Mouse (Mus musculus) heart, postnatal 14 days (tissue): ENCODE data around the gene Sorcs3. TPM values are rescaled to one million over a fixed set of nuclear protein-coding genes. Genes with fewer than 3 reads are reported as not detected.
A peak's percentile ranks its signal among the peaks of the same experiment; 100 is the strongest.

ENCODE experiments used
- DNase-seq, 2 experiments: peaks; one replicate each; pipeline ENCODE4 v3.0.0; 2021 to 2022
- intact Hi-C: fragments of 180-260 bp; cut with DNase I; formaldehyde crosslinking; loops from one replicate; pipeline ENCODE4 v1.15.1; 2025
- total RNA-seq, 2 experiments: library from RNA; stranded (reverse); gene quantifications; 2 replicates each; pipeline ENCODE4 v1.2.3; 2021

Gene Sorcs3
- total RNA-seq, 2 experiments from 2014 or later = 0.05 TPM; not detected in 1

GRCm38 (mm10) chr19:48282250-48282649, 76.4 kb downstream of the Sorcs3 start:
- no peak for DNase-seq
- intact Hi-C loops = no loop called here

GRCm38 (mm10) chr19:48283217-48283616, 77.4 kb downstream of the Sorcs3 start:
- intact Hi-C loops = no loop called here
- DNase-seq = no peak

DNA sequence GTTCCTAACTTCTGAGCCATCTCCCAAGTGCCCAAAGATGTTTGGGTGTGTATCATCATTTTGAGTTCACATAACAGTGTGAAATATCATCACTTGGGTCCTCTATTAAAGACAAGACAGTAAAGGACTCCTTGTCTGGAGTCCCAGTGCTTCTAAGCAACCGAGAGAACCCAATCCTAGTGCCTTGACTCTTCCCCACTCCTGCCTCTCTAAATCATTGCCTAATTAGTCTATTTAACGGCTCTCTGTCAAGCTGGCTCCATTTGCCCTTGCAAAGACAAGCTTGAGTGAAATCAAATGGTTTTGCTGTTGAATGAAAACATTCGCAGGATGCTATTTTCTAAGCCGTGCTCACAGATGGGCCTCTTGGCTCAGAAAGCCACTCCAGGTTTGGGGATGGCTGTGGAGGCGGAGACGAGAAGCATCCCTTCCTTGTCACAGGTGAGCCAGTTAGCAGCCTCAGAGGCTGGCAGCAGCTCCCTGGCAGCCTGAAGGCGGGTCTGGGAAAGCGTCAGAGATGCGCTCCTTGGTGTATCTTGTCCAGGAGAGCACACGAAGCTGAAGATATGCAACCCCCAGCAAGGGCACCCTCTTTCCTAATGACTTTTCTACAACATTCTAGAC, 79.9 kb downstream of the Sorcs3 start:
- intact Hi-C loops = no loop called here
- no peak for DNase-seq

- no peak for DNase-seq
- intact Hi-C loops = no loop called here
Measured at GRCm38 (mm10) chr19:48294251-48294650, 88.4 kb downstream of the Sorcs3 start.

DNA sequence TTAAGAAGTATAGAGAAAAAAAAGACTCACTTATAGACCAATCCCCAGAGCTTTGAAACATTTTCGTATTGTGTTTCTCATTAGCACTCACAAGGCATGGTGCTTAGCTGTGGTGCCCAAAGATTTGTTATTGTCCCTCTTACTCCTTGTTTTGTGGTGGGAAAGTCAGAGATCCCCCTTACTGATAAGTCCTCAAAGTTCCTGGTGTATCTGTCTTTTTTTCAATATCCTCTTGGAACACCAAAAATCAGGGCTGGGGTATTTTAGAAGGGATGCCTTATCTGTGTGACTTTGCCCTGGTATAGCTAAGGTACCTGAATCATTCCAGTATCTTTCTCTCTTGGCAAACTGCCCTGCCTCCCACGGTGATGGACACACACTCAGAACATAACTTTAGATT, 92.6 kb downstream of the Sorcs3 start:
- DNase-seq = no peak
- intact Hi-C loops = no loop called here

DNA sequence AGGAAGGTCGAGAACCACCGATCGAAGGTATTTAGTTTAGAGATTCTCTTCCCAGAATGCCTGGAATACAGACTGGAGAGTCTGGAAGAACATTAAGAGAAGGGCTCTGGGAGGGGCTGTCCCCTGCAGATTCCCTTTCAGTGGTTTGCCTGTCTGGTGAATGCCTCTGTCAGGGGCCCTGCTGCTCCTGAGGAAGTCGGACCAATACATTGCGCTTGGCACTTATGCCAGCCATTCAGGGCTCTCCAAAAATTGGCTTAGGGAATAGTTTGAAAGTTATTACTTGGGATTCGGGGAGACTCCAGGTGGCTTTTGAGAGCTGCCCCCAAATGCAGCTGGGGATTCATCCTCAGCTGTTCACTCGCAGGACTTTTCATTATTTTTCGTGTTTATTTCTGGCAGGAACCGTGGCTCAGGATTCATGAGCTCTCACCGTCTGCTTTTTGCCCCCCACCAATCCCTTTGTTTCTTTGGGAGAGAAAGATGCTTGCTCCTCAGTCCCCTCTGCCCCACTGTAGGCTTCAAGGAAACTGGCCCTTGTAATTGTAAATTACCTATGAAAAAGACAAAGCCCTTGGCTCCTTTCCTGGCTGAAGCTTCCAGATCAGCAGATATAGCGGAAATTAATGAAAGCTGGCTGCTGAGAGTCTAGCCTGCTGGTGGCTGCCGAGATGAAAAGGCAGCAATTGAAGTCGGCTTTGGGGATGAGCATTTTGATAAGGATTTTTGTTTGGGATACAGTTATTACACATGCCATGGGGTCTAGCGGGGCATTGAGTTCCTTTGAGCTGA, 94.8 kb downstream of the Sorcs3 start:
- DNase-seq = no peak
- intact Hi-C loops = no loop called here

DNA sequence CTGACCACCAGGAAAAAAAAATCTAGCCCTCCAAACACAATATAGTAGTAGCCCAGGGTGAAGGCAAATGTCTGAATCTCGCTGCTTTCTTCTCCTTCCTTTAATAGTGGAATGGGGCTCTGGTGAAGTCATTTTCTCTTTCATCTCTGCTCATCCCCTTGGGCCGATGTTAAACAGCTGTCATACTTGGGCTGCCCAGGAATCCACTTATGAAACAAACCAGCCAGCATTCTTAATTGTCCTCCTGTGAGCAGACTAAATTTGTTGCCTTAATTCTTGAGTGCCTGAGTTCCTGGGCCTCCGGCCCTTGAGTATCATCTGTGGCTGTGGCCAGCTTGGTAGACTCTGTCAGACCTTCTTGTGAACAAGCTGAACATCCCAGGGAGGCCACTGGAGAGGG, 95.5 kb downstream of the Sorcs3 start:
- intact Hi-C loops = no loop called here

DNA sequence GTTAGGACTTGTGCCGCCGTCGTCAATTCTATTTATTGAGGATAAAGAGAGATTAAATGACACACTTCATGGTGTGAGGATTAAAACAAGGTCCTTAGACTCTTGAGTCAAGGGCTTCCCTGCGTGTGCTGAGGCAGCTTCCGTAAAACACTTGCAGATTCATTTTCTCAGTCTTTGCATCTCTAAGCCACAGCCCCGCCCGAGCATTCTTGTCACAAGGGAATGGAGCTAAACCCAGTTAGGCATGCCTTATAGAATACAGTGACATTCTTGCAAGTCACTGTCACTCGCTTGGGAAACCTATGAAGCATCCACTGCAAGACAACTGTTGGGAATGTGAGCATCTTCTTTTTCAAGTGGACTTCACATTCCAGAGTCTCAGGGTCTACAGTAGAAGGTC, 102.5 kb downstream of the Sorcs3 start:
- intact Hi-C loops = no loop called here
- no peak for DNase-seq

More for the DNA sequence above, 95.5 kb downstream of the Sorcs3 start:
- no peak for DNase-seq

DNA sequence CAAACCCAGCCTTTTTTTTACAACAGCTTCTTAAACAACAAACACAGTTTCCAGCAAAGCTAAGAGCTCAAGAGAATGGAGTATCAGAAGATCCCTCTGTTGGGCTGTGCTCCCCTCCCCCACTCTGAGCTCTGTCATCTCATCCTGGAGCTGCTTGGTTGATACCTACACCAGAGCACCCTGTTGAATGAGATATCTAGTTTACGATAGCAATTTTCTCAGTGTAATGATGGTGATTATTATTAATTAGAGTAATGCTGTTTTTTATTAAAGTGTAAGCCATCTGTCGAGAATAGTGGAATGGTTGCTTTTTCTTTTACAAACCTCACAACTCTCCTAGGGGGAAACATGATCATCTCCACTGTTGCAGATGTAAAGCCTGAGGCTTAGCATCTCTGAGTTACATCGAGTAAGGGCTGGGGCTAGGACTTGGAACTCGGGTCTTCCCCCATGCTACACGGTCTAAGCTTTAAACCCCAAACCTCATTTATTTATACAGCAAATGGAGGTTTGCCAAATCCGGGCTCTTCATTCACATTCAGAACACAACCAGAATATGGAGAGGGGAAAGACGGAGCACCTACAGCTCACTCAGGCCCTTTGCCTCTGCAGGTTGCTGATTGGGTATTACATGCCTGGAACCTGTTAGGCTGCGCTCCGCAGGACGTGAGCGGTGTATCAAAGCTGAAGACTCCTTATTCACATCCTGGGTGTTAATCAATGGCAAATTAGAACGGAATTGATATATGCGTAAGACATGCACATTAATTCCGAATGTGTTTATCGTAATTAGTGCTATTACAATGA, 103.9 kb downstream of the Sorcs3 start:
- intact Hi-C loops = no loop called here
- DNase-seq = no peak

- DNase-seq = no peak
- intact Hi-C loops = no loop called here
Measured at GRCm38 (mm10) chr19:48310338-48310710, 104.5 kb downstream of the Sorcs3 start.

GRCm38 (mm10) chr19:48313776-48314175, 108.0 kb downstream of the Sorcs3 start:
- DNase-seq = no peak
- intact Hi-C loops = no loop called here

- no peak for DNase-seq
- intact Hi-C loops = no loop called here
Measured at GRCm38 (mm10) chr19:48327115-48327514, 121.3 kb downstream of the Sorcs3 start.

DNA sequence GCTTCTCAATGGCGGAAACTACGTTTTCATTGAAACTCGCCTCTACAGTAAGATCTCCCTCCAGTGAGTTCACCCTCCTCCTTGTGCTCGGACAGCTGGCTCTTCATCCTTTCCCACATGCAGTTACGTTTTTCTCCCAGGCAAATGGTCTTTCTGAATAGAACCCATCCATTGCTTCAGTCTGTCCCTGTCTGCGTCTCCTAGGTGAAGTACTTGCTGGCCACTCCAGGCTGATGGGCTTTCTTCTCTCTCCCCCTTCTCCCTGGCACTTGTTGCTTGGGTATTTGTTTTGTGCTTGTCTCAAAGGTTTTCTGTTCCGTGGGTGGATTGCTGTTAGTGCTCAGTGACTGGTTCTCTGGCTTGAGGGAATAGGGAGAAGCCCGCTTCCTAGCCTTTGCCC, 122.3 kb downstream of the Sorcs3 start:
- intact Hi-C loops = no loop called here

GRCm38 (mm10) chr19:48331640-48332039, 125.8 kb downstream of the Sorcs3 start:
- intact Hi-C loops = no loop called here
- DNase-seq = peak in 1 of 2 experiments; percentile 7

More for the DNA sequence above, 122.3 kb downstream of the Sorcs3 start:
- no peak for DNase-seq

- peak; percentile 13 to 23 for DNase-seq
- intact Hi-C loops = no loop called here
Measured at GRCm38 (mm10) chr19:48333085-48333484, 127.3 kb downstream of the Sorcs3 start.

- DNase-seq = no peak
- intact Hi-C loops = no loop called here
Measured at GRCm38 (mm10) chr19:48337461-48337860, 131.6 kb downstream of the Sorcs3 start.

DNA sequence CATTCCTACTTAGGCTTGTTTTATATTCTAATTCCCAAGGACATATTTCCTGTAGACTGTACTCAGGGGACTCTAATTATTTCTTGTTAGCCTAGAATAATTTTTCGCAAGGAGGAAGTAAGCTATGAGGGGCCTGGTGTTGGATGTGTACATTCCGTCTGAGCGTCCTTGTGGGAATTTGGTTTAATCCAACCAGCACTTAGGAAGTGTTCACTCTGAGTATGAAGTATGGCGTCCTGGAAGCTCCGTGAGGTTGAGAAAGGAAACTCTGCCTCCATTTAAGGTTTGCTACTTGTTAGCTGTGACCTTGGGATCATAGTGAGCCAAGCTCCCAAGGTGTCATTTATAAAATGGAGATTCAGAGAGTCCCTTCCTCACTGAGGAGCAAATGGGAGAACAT, 132.3 kb downstream of the Sorcs3 start:
- DNase-seq = no peak
- intact Hi-C loops = no loop called here

GRCm38 (mm10) chr19:48342770-48343169, 136.9 kb downstream of the Sorcs3 start:
- intact Hi-C loops = no loop called here
- DNase-seq = peak; percentile 17 to 31

GRCm38 (mm10) chr19:48343442-48343841, 137.6 kb downstream of the Sorcs3 start:
- no peak for DNase-seq
- intact Hi-C loops = no loop called here

GRCm38 (mm10) chr19:48347116-48347515, 141.3 kb downstream of the Sorcs3 start:
- no peak for DNase-seq
- intact Hi-C loops = no loop called here

DNA sequence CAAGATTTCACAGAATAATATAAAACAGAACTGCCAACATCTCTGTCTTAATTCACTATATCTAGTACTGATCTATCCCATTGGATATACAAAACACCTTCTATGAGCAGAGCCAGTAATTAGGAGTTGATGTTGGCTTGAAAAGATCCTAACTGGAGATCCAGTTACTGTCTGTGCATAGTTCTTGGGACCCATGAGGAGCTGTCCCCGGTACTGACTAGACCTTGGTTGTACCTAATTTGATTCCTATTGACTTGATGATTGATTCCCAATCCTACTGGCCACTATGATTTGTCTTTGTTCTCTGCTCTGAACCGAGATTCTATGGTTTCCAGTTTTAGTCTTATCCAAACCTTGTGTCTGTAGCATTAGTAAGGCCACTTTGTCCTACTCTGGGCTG, 151.0 kb downstream of the Sorcs3 start:
- intact Hi-C loops = no loop called here
- no peak for DNase-seq
